Mouse (Mus musculus) embryonic facial prominence, embryonic 13.5 days (tissue): ENCODE results near the gene Npepl1. TPM values are rescaled to one million over a fixed set of nuclear protein-coding genes. Genes with fewer than 3 reads are reported as not detected.

Experiments used
- ATAC-seq: fragments of 200-750 bp; cut with Nextera tagmentation; 2 replicates; pipeline ENCODE4 v1.8.0; 2017; ENCODE audit warnings: low read depth; ENCODE audit not compliant: insufficient number of reproducible peaks, insufficient read depth, low FRiP score, low TSS enrichment
- H3K27ac ChIP-seq: fragments of 300-500 bp; sonication (generic); 2 replicates; pipeline ENCODE4 v1.5.1; 2015; ENCODE audit warnings: moderate library complexity, mild to moderate bottlenecking, inconsistent platforms
- H3K27me3 ChIP-seq: fragments of 300-500 bp; sonication (generic); 2 replicates; pipeline ENCODE4 v1.6.1; 2015; ENCODE audit warnings: mild to moderate bottlenecking, inconsistent platforms
- H3K36me3 ChIP-seq: fragments of 300-500 bp; sonication (generic); 2 replicates; pipeline ENCODE4 v1.6.1; 2015; ENCODE audit warnings: mild to moderate bottlenecking, inconsistent platforms
- H3K4me1 ChIP-seq: fragments of 300-500 bp; sonication (generic); 2 replicates; pipeline ENCODE4 v1.6.1; 2015; ENCODE audit warnings: inconsistent platforms
- H3K4me2 ChIP-seq: fragments of 300-500 bp; sonication (generic); 2 replicates; pipeline ENCODE4 v1.6.1; 2015; ENCODE audit warnings: moderate library complexity, mild to moderate bottlenecking, inconsistent platforms
- H3K4me3 ChIP-seq: fragments of 300-500 bp; sonication (generic); 2 replicates; pipeline ENCODE4 v1.5.1; 2015; ENCODE audit warnings: mild to moderate bottlenecking, inconsistent platforms
- H3K9ac ChIP-seq: fragments of 300-500 bp; sonication (generic); 2 replicates; pipeline ENCODE4 v1.6.1; 2015; ENCODE audit warnings: mild to moderate bottlenecking, inconsistent platforms
- H3K9me3 ChIP-seq: fragments of 300-500 bp; sonication (generic); 2 replicates; pipeline ENCODE4 v1.6.1; 2016; ENCODE audit warnings: inconsistent platforms
- WGBS: fragments of 180-500 bp; shearing (Covaris S2); methylation state at CpG from one replicate; pipeline ENCODE4 v1.1.7; 2015; ENCODE audit warnings: mixed read lengths; 5-methylcytosine and 5-hydroxymethylcytosine counted together
- polyA plus RNA-seq: library from polyadenylated mRNA; unstranded; fragments of >200 nt; fragmentation: Nextera tagmentation; extraction: Ambion mirVana; gene quantifications from 2 replicates; pipeline ENCODE4 v1.2.1, GENCODE M21; 2015

Gene Npepl1
- polyA plus RNA-seq, 1 experiment from 2014 or later, result 52.0 TPM

DNA sequence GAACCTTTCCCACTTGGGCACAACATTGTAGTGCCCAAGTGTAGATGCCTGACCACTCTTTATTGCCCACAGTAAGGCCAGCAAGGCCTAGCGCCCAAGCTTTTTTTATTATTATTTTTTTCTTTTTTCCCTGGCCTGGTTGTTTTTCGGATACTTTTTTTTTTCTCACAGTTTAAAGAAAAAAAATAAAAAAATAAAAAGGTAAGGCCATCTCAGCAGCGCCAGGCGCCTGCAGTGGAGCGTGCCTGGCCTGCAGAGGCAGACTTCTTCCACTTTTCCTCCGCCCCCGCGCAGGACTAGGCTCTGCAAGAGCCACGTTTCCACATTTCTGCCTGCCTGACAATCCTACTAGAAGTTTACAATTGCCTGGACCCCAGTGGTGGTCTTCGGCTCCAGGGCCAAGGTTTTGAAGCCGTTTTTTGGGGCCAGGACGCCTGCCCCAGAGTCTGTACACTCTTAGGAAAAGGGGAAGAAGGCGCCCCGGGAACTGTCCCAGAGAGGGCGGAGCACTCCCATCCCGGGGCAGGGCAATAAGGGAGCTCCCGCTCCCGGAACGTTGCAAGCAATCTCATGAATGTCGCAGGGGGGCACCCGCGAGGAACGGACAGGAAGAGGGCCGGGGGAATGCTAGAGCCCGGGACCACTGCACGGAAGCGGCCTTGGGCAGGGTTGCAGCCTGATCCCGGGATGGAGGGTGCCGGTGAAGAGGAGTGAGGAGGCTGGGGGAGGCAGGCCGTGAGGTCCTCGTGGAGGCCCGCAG, 34.3 kb upstream of the Npepl1 start, which contains the start of gene Stx16:
TSS of gene Stx16 (plus strand) at position 636 of the 760 bp plus-strand sequence.
- peak within 1 kb of the TSS; percentile 86 for H3K4me3 ChIP-seq
- H3K9ac ChIP-seq, result peak within 1 kb of the TSS; percentile 89
- peaks cover 40% of the 10 kb centered on the region for H3K4me1 ChIP-seq
- no peaks in the 10 kb centered on the region for H3K27me3 ChIP-seq
- peak within 1 kb of the TSS; percentile 98 for H3K27ac ChIP-seq
- peak; percentile 89 for ATAC-seq
- H3K4me2 ChIP-seq, result peak within 1 kb of the TSS; percentile 87
- H3K36me3 ChIP-seq, result no peaks in the 10 kb centered on the region
- WGBS, result under 1% methylated on average over 32 of the region's 32 CpGs
- H3K9me3 ChIP-seq, result no peaks in the 10 kb centered on the region

DNA sequence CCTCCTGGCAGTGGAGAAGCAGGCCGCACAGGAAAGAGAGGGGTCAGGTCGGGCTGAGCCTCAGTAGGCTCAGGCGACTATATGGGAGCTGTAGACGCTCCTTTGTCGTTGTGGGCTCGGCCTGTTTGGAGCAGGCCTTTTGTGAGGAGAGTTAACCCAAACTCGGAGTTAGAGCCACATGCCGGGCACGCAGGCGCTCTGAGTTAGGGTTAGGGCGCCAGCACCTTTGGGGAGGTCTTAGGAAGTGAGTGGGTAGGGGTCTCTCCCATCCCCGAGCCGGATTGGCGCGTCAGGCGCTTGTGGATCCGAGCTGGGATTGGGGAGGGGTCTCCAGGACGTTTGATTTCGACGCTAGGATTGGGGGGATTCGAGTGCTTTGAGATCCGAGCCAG, 33.7 kb upstream of the Npepl1 start:
- under 1% methylated on average over 22 of the region's 22 CpGs for WGBS
- Histone ChIP-seq H3K9me3 (no peaks in the 10 kb centered on the region), H3K4me2 (peak overlapping the region; percentile 87), H3K4me1 (peaks cover 41% of the 10 kb centered on the region), H3K27me3 (no peaks in the 10 kb centered on the region), H3K4me3 (peak overlapping the region; percentile 86), H3K27ac (peak overlapping the region; percentile 98), H3K36me3 (no peaks in the 10 kb centered on the region), H3K9ac (peak overlapping the region; percentile 89)
- peak; percentile 52 for ATAC-seq

DNA sequence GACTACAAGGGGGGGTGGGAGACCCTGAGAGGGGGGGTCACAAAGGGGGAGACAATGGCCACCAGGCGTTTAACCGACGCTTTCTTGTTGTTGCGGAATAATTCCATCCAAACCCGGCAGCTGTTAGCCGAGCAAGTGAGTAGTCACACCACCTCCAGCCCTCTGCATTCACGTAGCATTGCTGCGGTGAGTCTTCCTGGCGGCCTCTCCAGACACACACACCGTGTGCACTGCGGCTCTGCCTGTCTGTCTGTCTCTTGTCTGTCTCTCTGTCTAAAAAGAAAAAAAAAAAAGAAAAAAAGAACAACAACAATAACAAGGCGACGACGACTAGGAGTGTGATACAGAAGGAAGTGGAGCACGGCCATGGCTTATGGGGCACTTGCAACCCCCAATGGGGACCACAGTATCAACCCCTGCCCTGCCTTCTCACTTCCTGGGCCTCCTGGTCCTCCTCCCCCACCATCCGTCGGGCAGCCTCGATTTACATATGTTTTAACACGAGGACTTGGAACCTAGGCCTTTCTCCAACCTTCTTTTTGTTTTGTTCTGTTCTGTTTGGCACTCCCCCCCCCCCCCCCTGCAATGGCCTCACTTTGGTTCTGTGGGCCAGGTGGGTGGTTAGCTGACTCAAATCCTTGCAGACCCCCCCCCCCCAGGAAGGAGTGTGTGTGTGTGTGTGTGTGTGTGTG, 33.0 kb upstream of the Npepl1 start:
- H3K9ac ChIP-seq, result peak overlapping the region; percentile 89
- WGBS, result under 1% methylated on average over 19 of the region's 19 CpGs

GRCm38 (mm10) chr2:174077776-174078338, 32.3 kb upstream of the Npepl1 start:
- no peak for ATAC-seq
- 7% methylated on average over 11 of the region's 11 CpGs for WGBS
- Histone ChIP-seq H3K9me3 (no peaks in the 10 kb centered on the region), H3K36me3 (no peaks in the 10 kb centered on the region), H3K4me3 (peak overlapping the region; percentile 86), H3K9ac (peak overlapping the region; percentile 89), H3K4me2 (peak overlapping the region; percentile 87), H3K4me1 (peaks cover 44% of the 10 kb centered on the region), H3K27me3 (no peaks in the 10 kb centered on the region), H3K27ac (peak overlapping the region; percentile 98)

More for the DNA sequence above, 33.0 kb upstream of the Npepl1 start:
- ATAC-seq, result no peak
- Histone ChIP-seq H3K4me1 (peaks cover 41% of the 10 kb centered on the region), H3K9me3 (no peaks in the 10 kb centered on the region), H3K36me3 (no peaks in the 10 kb centered on the region), H3K27ac (peak overlapping the region; percentile 98), H3K4me2 (peak overlapping the region; percentile 87), H3K27me3 (no peaks in the 10 kb centered on the region), H3K4me3 (peak overlapping the region; percentile 86)

GRCm38 (mm10) chr2:174081833-174082232, 28.3 kb upstream of the Npepl1 start:
- H3K9me3 ChIP-seq, result no peaks in the 10 kb centered on the region
- no peak for ATAC-seq
- H3K9ac ChIP-seq, result no peak overlapping the region
- no peak overlapping the region for H3K4me2 ChIP-seq
- 88% methylated on average over 5 of the region's 5 CpGs for WGBS
- H3K27me3 ChIP-seq, result no peaks in the 10 kb centered on the region
- no peak overlapping the region for H3K4me3 ChIP-seq
- peaks cover 23% of the 10 kb centered on the region for H3K4me1 ChIP-seq
- no peak overlapping the region for H3K27ac ChIP-seq
- 0 out of 2 replicates have a peak, but pooled peaks cover 3% of the 10 kb centered on the region for H3K36me3 ChIP-seq

DNA sequence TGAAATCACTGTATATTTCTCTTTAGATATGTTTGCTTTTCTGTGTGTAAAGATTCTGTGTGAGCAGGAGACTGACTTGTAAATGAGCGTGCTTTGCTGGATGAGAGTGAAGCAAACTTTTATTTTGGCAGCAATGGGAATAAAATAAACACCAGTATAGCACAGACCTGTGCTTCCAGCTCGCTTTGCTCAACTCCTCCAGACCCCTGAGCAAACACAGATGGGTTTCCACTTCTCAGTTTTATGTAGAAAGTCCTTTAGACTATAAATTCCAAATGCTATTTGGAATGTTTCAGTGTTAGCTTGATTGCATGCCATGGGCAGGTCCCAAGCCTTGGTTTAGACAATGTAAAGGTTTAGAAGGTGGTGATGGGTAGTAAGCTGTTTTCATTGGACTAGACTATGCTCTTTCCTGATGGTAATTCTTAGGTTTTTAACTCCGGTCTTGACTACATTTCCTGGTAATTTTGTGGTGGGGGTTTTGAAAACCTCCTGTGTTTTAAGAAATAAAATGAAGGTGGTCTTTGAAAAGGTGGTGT, 27.7 kb upstream of the Npepl1 start:
- WGBS, result 66% methylated on average over 3 of the region's 3 CpGs
- Histone ChIP-seq H3K9me3 (no peaks in the 10 kb centered on the region), H3K4me3 (no peak overlapping the region), H3K9ac (no peak overlapping the region), H3K27ac (peak overlapping the region; percentile 22; the same call in 1 of the 2 replicates), H3K36me3 (0 out of 2 replicates have a peak, but pooled peaks cover 3% of the 10 kb centered on the region), H3K4me1 (peaks cover 23% of the 10 kb centered on the region), H3K27me3 (no peaks in the 10 kb centered on the region), H3K4me2 (no peak overlapping the region)
- no peak for ATAC-seq

DNA sequence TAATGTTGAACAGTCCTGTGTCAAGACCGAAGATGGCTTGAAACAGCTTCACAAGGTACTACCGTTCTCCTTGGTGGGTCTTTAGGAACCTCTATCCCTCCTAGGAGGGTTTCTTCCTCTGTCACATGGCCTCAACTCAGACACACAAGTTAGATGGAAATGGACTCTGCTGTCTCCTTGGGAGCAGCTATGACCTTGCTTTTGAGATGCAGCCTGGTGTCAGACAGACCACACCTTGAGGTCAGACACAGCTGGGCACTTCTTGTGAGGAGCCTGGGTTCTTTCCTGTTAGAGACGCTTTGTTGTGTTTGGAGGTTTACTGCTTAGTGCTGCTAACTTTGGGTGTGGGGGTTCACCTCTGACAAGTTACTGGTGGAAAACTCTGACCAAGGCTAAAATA, 15.1 kb upstream of the Npepl1 start:
- Histone ChIP-seq H3K4me1 (no peaks in the 10 kb centered on the region), H3K9ac (no peak overlapping the region), H3K27ac (no peak overlapping the region), H3K27me3 (no peaks in the 10 kb centered on the region), H3K4me3 (no peak overlapping the region), H3K4me2 (no peak overlapping the region), H3K36me3 (peaks cover 73% of the 10 kb centered on the region), H3K9me3 (no peaks in the 10 kb centered on the region)
- 94% methylated on average over 3 of the region's 3 CpGs for WGBS
- no peak for ATAC-seq

- Histone ChIP-seq H3K36me3 (peaks cover 8% of the 10 kb centered on the region), H3K9ac (no peak overlapping the region), H3K4me1 (peaks cover 8% of the 10 kb centered on the region; the same call in 1 of the 2 replicates), H3K4me3 (no peak overlapping the region), H3K27me3 (no peaks in the 10 kb centered on the region), H3K4me2 (no peak overlapping the region), H3K9me3 (no peaks in the 10 kb centered on the region), H3K27ac (peak overlapping the region; percentile 28; the same call in 1 of the 2 replicates)
- ATAC-seq, result no peak
- whole genome bisulfite sequencing, result 39% methylated on average over 7 of the region's 7 CpGs
Measured at GRCm38 (mm10) chr2:174102399-174102798, 7.8 kb upstream of the Npepl1 start.

GRCm38 (mm10) chr2:174103527-174103926, 6.6 kb upstream of the Npepl1 start:
- Histone ChIP-seq H3K27me3 (no peaks in the 10 kb centered on the region), H3K4me2 (no peak overlapping the region), H3K36me3 (peaks cover 4% of the 10 kb centered on the region), H3K4me1 (peaks cover 8% of the 10 kb centered on the region; the same call in 1 of the 2 replicates), H3K9me3 (no peaks in the 10 kb centered on the region), H3K27ac (no peak overlapping the region), H3K4me3 (no peak overlapping the region), H3K9ac (no peak overlapping the region)
- WGBS, result 86% methylated on average over 4 of the region's 4 CpGs
- ATAC-seq, result no peak

DNA sequence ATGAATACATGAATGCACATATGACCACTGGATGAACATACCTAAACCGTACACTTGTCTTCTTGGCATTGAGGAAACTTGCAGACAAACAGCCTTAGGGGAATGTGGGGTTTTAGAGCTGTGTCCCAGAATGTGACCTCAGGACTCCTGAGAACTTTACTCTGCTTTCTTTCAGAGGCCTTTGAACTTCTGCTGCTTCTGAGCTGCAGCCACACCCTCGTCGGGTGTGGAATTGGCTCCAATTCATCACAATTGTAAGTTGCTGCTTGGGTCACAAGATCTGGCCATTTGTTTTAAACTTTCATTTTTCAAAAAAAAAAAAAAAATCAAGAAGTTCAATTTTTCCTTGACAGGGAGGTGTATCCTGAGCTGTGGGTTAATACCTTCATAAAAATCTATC, 2.8 kb upstream of the Npepl1 start:
- H3K4me2 ChIP-seq, result no peak overlapping the region
- no peak overlapping the region for H3K4me3 ChIP-seq
- no peak overlapping the region for H3K27ac ChIP-seq
- H3K9ac ChIP-seq, result no peak overlapping the region
- H3K4me1 ChIP-seq, result peaks cover 24% of the 10 kb centered on the region
- H3K27me3 ChIP-seq, result no peaks in the 10 kb centered on the region
- 0 out of 2 replicates have a peak, but pooled peaks cover under 1% of the 10 kb centered on the region for H3K36me3 ChIP-seq
- H3K9me3 ChIP-seq, result no peaks in the 10 kb centered on the region
- ATAC-seq, result no peak
- WGBS, result 84% methylated on average over 3 of the region's 3 CpGs

- ATAC-seq, result peak; percentile 21; the same call in 1 of the 2 replicates
- Histone ChIP-seq H3K9me3 (no peaks in the 10 kb centered on the region), H3K4me3 (peak overlapping the region; percentile 58), H3K27me3 (no peaks in the 10 kb centered on the region), H3K27ac (peak overlapping the region; percentile 64), H3K4me1 (peaks cover 17% of the 10 kb centered on the region), H3K36me3 (peaks cover 34% of the 10 kb centered on the region), H3K4me2 (peak overlapping the region; percentile 90), H3K9ac (peak overlapping the region; percentile 93)
- WGBS, result 49% methylated on average over 33 of the region's 33 CpGs
Measured at GRCm38 (mm10) chr2:174110783-174111549, 817 bp downstream of the Npepl1 start.
